Mouse (Mus musculus) gastrocnemius, adult 18-20 months (tissue): ENCODE results near the gene Anp32e. TPM values are rescaled to one million over a fixed set of nuclear protein-coding genes. Genes with fewer than 3 reads are reported as not detected.

Experiments
- DNase-seq: peaks from one replicate; pipeline ENCODE4 v3.0.0; 2021; ENCODE audit warnings: low spot score
- total RNA-seq, 2 experiments: library from RNA; stranded (reverse); gene quantifications; 2 replicates each; pipeline ENCODE4 v1.2.3; 2021

Gene Anp32e
- total RNA-seq, 2 experiments from 2014 or later: 75.9 to 97.2 TPM

GRCm38 (mm10) chr3:95995802-95996428 is 66.9 kb downstream of the Anp32e start, which contains the start of gene Plekho1:
Plekho1 (minus strand) TSS chr3:95996001.
- no peak for DNase-seq

GRCm38 (mm10) chr3:95996451-95997073 is 67.5 kb downstream of the Anp32e start:
- DNase-seq: no peak

Other genes starting within 250 kb of the Anp32e start
- 10 to 100 TPM; 25.9 to 30.8 TPM for gene Adamtsl4, start 241.3 kb upstream of the Anp32e start, total RNA-seq
- gene Ecm1, start 189.7 kb upstream of the Anp32e start, total RNA-seq: 10 to 100 TPM; 15.5 to 30.3 TPM
- 10 to 100 TPM; 25.7 to 26.7 TPM for gene Tars2, start 169.0 kb upstream of the Anp32e start, total RNA-seq
- 10 to 100 TPM; 33.2 to 37.4 TPM for gene Rprd2, start 110.4 kb upstream of the Anp32e start, total RNA-seq
- 10 to 100 TPM; 16.6 to 16.9 TPM for gene Prpf3, start 73.4 kb upstream of the Anp32e start, total RNA-seq
- gene Mrps21, start 57.7 kb upstream of the Anp32e start, total RNA-seq: 100 to 1,000 TPM; 317 to 349 TPM
- 1 to 10 TPM; 3.5 to 6.3 TPM for gene Ciart, start 47.0 kb upstream of the Anp32e start, total RNA-seq
- 1 to 10 TPM; 1.7 to 2.2 TPM for gene BC028528, start 37.2 kb upstream of the Anp32e start, total RNA-seq
- gene Aph1a, start 35.3 kb upstream of the Anp32e start, total RNA-seq: 10 to 100 TPM; 41.0 to 50.4 TPM
- 10 to 100 TPM; 54.2 to 76.9 TPM for gene Car14, start 24.6 kb upstream of the Anp32e start, total RNA-seq
- gene Plekho1, start 66.8 kb downstream of the Anp32e start, total RNA-seq: 10 to 100 TPM; 13.9 to 22.0 TPM
- 10 to 100 TPM; 19.6 to 19.8 TPM for gene Vps45, start 129.2 kb downstream of the Anp32e start, total RNA-seq
- 10 to 100 TPM; 57.4 to 58.2 TPM for gene Otud7b, start 175.3 kb downstream of the Anp32e start, total RNA-seq
- 1 to 10 TPM; 2.0 to 3.1 TPM for gene Mtmr11, start 232.8 kb downstream of the Anp32e start, total RNA-seq
- 10 to 100 TPM; 12.1 to 14.4 TPM for gene Sf3b4, start 243.1 kb downstream of the Anp32e start, total RNA-seq